Mouse (Mus musculus): ENCODE measurements at regions not wholly inside any gene's neighbourhood (a gene's known extent, or its start where the extent isn't known, plus 50 kb on each side); places are given as distances from the start of the nearest gene placed in this dataset.

GRCm38 (mm10) chr10:92164991-92165390 lies 557.2 kb downstream of the Nedd1 start:
- TF ChIP-seq POLR2A (IDR thresholded peaks at IDR 0.05; ENCODE audit: low read depth, low read length) = no peak
- no peak for TF ChIP-seq CTCF (IDR thresholded peaks at IDR 0.05; ENCODE audit: extremely low read depth, insufficient read length, insufficient replicate concordance, low read depth, low read length)
